Mouse (Mus musculus) heart, adult 2 months (tissue): Measurements from ENCODE around the gene Atp23.

Experiments
- CTCF ChIP-seq: fragments of 200-600 bp; IDR thresholded peaks from 2 replicates; pipeline ENCODE4 v1.8.1; 2022; ENCODE audit warnings: antibody characterized with exemption, mild to moderate bottlenecking, moderate library complexity
- EP300 ChIP-seq: fragments of 200-500 bp; IDR thresholded peaks from 2 replicates; pipeline ENCODE4 v1.6.1; 2011; ENCODE audit warnings: low read depth, low read length, control low read depth; ENCODE audit not compliant: insufficient read depth
- POLR2A ChIP-seq: fragments of 200-500 bp; IDR thresholded peaks from 2 replicates; pipeline ENCODE4 v1.6.1; 2011; ENCODE audit warnings: mild to moderate bottlenecking, low read depth, low read length, control low read depth; ENCODE audit not compliant: insufficient read depth

DNA sequence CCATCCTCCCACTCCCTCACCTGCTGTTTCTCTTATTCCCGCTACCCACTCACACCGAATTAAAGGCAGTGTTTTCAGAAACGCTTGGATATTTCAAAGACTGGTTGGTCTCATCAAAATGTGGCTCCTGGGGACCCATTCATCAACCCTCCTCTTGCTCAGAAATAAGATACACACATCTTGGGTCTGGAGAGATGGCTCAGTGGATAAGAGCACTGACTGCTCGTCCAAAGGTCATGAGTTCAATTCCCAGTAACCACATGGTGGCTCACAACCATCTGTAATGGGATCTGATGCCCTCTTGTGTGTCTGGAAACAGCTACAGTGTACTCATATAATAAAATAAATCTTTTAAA is 311 bp upstream of the Atp23 start:
- TF ChIP-seq EP300 (no peak), POLR2A (no peak), CTCF (no peak)
